Mouse (Mus musculus) olfactory bulb, adult 2 months (tissue): ENCODE measurements around the gene Uck1.

Experiments
- CTCF ChIP-seq: fragments of 200-500 bp; IDR thresholded peaks from 2 replicates; pipeline ENCODE4 v1.5.1; 2012; ENCODE audit warnings: low read depth, mild to moderate bottlenecking, low read length, moderate library complexity; ENCODE audit not compliant: insufficient read depth
- POLR2A ChIP-seq: fragments of 200-500 bp; IDR thresholded peaks from 2 replicates; pipeline ENCODE4 v1.6.1; 2012; ENCODE audit warnings: mild to moderate bottlenecking, low read depth, low read length, moderate library complexity; ENCODE audit not compliant: insufficient read depth

DNA sequence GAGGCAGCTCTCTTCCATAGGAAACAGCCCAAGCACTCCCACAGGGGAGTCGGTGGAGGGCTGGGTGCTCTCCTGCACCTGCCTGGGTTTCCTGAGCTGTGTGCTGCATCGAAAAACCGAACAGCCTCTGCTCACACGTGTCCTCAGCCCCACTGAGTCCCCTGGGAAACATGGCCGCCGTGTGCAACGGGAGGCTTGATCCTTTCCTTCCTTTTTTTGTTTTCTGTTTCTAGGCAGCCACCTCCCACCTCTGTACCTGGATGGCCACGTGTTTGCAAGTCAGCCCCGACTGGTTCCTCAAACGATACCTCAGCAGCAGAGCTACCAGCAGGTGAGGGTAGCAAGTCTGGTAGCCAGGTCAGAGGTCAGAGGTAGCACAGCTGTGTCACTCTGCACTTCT, 37.9 kb downstream of the Uck1 start:
- no peak for TF ChIP-seq POLR2A
- TF ChIP-seq CTCF, result no peak
